Mouse (Mus musculus): ENCODE results near the gene Rnf213. TPM values are rescaled to one million over a fixed set of nuclear protein-coding genes. Genes with fewer than 3 reads are reported as not detected.

Rnf213 gene
- polyA plus RNA-seq, 1 experiment from 2014 or later: 3.1 TPM

DNA sequence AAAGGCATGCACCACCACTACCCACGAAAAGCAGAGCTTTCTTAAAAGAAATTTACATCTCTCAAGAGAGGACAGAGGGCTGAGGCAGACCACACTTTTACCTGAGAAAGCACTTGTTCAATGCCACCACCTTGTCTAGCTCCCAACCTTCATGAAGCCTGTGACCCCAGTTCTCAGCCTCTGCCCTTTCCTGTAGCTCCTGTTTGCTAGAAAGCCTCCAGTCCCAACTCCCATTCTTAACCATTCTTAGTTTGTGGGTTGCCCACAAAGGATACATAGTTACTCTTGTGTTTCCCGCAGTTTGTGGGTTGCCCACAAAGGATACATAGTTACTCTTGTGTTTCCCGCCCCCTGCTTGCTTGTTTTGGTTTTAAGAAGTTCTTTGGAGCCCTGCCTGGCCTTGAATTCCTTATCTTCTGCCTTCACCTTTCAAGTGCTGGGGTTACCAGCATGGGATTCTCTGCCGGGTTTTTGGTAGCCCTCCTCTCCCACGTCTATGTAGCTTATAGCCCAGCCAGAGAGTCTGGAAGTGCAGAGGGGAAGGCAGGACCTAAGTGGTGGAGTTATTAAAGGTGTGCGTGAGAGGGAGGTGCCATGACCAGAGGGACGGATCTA is 1.4 kb upstream of the Rnf213 start:
- Histone ChIP-seq H3K9me3 (replicated peaks) (no peaks in the 10 kb centered on the region), H3K4me2 (peak overlapping the region; percentile 95), H3K9ac (peak overlapping the region; percentile 82), H3K27ac (peak overlapping the region; percentile 80), H3K4me1 (replicated peaks) (peaks cover 60% of the 10 kb centered on the region), H3K36me3 (peaks cover 6% of the 10 kb centered on the region), H3K27me3 (peaks cover 35% of the 10 kb centered on the region), H3K4me3 (replicated peaks) (peak overlapping the region; percentile 81)
- ATAC-seq (ENCODE audit: low read depth): peak; percentile 47
- peak; percentile 40 for DNase-seq
- 16% methylated on average over 7 of the region's 7 CpGs for WGBS (ENCODE audit: insufficient replicate concordance)

DNA sequence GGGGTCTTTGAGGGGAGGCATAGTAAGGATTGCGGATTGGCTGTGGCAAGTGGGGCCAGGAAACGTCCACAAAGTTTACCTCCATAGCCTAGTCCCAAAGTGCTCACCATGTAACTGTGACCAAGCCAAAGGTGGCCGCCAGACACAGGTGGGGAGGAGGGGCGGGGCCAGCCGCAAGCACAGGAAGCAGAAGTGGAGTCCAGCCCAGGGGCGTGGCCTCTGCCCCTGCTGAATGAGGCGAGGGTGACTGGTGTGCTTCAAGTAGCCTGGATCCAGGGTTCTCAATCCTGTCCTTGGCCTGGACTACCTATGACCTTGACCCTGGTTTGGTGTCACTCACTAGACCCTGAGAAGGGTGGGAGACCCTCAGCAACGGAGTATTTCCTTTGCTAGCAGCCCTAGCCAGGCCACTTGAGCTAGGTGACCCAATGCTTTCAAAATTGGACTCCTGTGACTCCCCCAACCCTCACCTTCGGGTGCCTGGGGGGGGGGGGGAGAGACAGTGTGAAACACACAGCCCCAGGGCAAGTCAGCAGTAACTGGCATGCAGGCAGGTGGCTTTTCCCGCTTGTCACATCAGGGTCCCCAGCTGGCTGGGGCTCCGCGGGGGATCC is 792 bp upstream of the Rnf213 start:
- ATAC-seq (ENCODE audit: low read depth): peak; percentile 72
- Histone ChIP-seq H3K4me1 (replicated peaks) (peaks cover 63% of the 10 kb centered on the region), H3K9ac (peak overlapping the region; percentile 82), H3K4me2 (peak overlapping the region; percentile 95), H3K27ac (peak overlapping the region; percentile 80), H3K27me3 (peaks cover 35% of the 10 kb centered on the region), H3K9me3 (replicated peaks) (no peaks in the 10 kb centered on the region), H3K4me3 (replicated peaks) (peak overlapping the region; percentile 81), H3K36me3 (peaks cover 6% of the 10 kb centered on the region)
- 5% methylated on average over 12 of the region's 12 CpGs for WGBS (ENCODE audit: insufficient replicate concordance)
- DNase-seq: peak; percentile 76

DNA sequence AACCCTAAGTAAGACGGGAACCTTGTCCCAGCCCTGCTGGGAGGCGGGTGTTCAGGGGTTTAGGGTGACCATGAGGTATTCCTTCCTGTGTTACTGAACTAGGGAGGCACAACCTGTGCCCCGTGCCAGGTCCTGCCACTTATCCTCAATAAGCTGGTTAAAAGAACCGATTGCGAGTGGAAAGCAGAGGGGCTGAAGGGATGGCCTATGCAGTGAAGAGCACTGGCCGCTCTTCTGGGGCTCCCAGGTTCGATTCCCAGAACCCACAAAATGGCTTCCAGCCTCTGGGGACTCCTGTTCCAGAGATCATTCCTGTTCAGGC is 544 bp downstream of the Rnf213 start:
- Histone ChIP-seq H3K27ac (peak overlapping the region; percentile 80), H3K4me3 (replicated peaks) (peak overlapping the region; percentile 81), H3K9ac (peak overlapping the region; percentile 82), H3K36me3 (peaks cover 6% of the 10 kb centered on the region), H3K27me3 (peaks cover 25% of the 10 kb centered on the region), H3K4me1 (replicated peaks) (peaks cover 63% of the 10 kb centered on the region), H3K9me3 (replicated peaks) (no peaks in the 10 kb centered on the region), H3K4me2 (peak overlapping the region; percentile 95)
- 24% methylated on average over 7 of the region's 7 CpGs for WGBS (ENCODE audit: insufficient replicate concordance)
- no peak for DNase-seq
- no peak for ATAC-seq (ENCODE audit: low read depth)

DNA sequence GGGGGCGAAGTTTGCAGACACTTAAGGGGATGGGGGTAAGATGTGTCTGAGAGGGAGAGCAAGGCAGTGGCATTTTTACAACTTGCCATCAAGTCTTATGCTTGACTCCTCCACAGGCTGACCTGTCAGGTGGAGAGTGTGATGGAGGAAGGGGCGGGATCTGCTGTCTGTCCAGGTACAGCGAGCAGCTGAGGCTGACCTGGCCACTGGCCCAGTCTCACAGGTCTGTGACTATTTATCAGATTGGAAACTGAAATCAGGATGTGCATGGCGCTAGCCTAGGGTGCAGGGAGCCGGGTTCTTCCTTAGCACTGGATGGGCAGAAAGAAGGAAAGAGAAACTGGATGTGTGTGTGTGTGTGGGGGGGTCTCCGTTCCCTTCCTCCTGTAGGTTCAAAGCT is 1.3 kb downstream of the Rnf213 start:
- H3K27me3 ChIP-seq: peaks cover 17% of the 10 kb centered on the region
- peak overlapping the region; percentile 82; the same call in 1 of the 2 replicates for H3K9ac ChIP-seq
- H3K9me3 ChIP-seq (replicated peaks): no peaks in the 10 kb centered on the region
- WGBS (ENCODE audit: insufficient replicate concordance): 66% methylated on average over 6 of the region's 6 CpGs
- ATAC-seq (ENCODE audit: low read depth) (no peak), DNase-seq (no peak)
- peak overlapping the region; percentile 81 for H3K4me3 ChIP-seq (replicated peaks)
- no peak overlapping the region for H3K27ac ChIP-seq
- H3K4me1 ChIP-seq (replicated peaks): peaks cover 63% of the 10 kb centered on the region
- peak overlapping the region; percentile 95 for H3K4me2 ChIP-seq
- H3K36me3 ChIP-seq: peaks cover 6% of the 10 kb centered on the region

DNA sequence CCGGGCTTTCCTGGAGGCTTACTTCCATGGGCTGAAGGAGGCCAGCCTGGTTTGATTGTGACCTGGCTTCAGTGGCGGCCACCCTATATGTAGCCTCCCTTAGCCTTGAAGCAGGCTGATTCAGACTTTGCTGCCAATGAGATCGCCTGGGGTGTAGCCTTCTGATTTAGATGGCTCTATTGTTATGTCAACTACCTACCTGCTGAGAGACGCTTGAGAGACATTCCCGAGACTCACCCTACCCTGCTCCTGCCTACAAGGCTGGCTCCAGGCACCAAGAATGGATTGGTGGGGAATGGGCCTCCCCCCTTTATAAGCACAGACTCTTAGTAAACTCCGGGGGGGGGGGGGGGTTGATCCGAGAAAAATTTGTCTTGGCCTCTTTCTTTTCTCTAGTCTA is 2.5 kb downstream of the Rnf213 start:
- Histone ChIP-seq H3K27ac (no peak overlapping the region), H3K4me2 (0 out of 2 replicates have a peak overlapping the region, but pooled peaks have one; percentile 95), H3K9me3 (replicated peaks) (no peaks in the 10 kb centered on the region), H3K9ac (no peak overlapping the region), H3K4me1 (replicated peaks) (peaks cover 53% of the 10 kb centered on the region), H3K4me3 (replicated peaks) (no peak overlapping the region), H3K27me3 (peaks cover 5% of the 10 kb centered on the region), H3K36me3 (peaks cover 6% of the 10 kb centered on the region)
- ATAC-seq (ENCODE audit: low read depth): no peak
- DNase-seq: no peak
- WGBS (ENCODE audit: insufficient replicate concordance): 59% methylated on average over 7 of the region's 7 CpGs

DNA sequence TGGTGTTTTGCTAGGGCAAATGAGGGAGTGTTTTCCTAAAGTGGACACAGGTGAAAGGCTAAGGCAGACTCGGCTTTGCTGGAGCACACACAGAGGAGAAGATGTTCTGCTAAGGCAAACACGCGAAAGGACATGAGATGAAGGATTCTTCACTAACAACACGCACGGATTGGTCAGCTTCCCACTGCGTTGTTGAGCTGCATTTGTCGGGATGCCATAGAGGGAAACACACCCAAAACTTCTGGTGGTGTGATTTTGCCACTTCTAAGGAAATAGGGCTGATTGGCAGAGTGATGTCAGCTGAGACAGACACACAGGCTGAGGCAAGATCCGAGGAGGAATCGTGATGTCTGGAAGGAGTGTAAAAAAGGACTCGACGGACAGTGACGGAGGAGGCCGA is 3.0 kb downstream of the Rnf213 start:
- 60% methylated on average over 13 of the region's 13 CpGs for WGBS (ENCODE audit: insufficient replicate concordance)
- no peak overlapping the region for H3K4me2 ChIP-seq
- no peak overlapping the region for H3K9ac ChIP-seq
- H3K9me3 ChIP-seq (replicated peaks): no peaks in the 10 kb centered on the region
- ATAC-seq (ENCODE audit: low read depth) (no peak), DNase-seq (no peak)
- H3K36me3 ChIP-seq: peaks cover 6% of the 10 kb centered on the region
- peaks cover 47% of the 10 kb centered on the region for H3K4me1 ChIP-seq (replicated peaks)
- H3K27ac ChIP-seq: no peak overlapping the region
- H3K27me3 ChIP-seq: no peaks in the 10 kb centered on the region
- H3K4me3 ChIP-seq (replicated peaks): no peak overlapping the region

DNA sequence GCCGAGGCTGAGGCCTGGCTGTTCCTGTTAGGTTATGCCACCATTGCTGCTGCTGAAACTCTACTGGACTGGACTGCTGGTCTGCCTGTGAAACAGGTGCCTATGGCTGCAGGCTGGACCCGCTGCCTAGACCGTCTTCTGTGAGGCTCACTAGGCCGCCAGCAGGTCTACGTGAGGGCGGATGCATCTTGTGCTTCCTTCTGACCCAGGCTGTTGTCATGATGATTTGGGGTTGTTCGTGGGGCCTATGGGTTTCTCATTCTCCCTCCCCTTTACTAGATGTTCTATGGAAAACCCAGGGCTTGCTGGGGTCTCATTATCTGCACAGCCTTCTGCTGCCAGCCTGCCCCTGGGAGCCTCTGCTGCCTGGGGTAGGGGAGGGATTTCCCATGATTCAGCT is 3.6 kb downstream of the Rnf213 start:
- 70% methylated on average over 7 of the region's 7 CpGs for WGBS (ENCODE audit: insufficient replicate concordance)
- Histone ChIP-seq H3K9ac (no peak overlapping the region), H3K4me3 (replicated peaks) (no peak overlapping the region), H3K27ac (no peak overlapping the region), H3K27me3 (no peaks in the 10 kb centered on the region), H3K36me3 (peaks cover 6% of the 10 kb centered on the region), H3K4me1 (replicated peaks) (peaks cover 42% of the 10 kb centered on the region), H3K9me3 (replicated peaks) (no peaks in the 10 kb centered on the region), H3K4me2 (no peak overlapping the region)
- no peak for ATAC-seq (ENCODE audit: low read depth)
- no peak for DNase-seq

DNA sequence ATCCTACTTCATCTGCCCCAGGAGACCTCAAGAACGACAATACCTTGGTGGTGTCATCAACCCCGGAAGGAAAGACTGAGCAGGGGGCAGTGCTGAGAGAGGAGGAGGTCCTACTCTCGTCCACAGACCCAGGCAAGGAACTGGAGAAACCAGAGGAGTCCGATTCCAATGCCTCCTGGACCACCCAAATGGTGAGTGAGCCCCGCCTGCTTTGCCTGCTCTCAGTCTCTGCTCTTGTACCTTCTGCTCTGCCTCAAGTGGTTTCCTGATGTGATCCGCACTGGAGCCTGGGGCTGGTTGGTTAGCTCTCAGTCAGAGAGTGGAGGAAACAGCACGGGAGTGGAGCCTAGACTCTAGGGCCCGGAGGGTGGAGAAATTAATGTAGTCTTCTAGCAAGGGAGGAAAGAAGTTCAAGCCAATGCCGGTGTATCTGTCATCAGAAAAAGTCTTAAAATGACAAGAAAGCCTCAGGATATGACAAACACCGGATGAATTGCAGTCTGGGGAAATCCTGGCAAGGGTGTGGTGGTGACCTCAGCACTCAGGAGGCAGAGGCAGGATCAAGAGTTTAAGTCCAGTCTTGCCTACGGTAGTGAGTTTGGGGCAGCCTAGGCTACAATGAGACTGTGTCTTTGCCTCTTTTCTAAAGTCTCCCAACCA is 9.7 kb downstream of the Rnf213 start:
- Histone ChIP-seq H3K9ac (no peak overlapping the region), H3K27me3 (no peaks in the 10 kb centered on the region)

DNA sequence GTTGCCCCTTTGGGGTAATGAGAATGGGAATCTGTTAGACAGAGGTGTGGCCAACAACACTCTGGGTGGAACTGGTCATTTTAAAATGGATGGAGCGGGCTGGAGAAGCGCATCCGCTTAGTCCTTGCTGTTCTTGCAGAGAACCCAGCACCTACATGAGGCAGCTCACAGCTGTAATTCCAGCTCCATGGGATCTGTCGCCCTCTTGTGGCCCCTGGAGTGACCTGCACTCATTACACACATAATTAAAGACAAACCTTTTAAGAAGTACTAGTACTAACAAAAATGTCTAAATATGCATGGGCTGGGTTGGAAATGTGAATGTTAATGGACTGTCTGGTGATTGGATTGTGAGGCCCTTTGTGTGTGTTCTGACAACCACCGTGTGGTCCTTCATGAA is 11.7 kb downstream of the Rnf213 start:
- no peaks in the 10 kb centered on the region for H3K4me1 ChIP-seq (replicated peaks)
- DNase-seq (no peak), ATAC-seq (ENCODE audit: low read depth) (no peak)
- peaks cover 56% of the 10 kb centered on the region for H3K36me3 ChIP-seq
- WGBS (ENCODE audit: insufficient replicate concordance): 56% methylated on average over 5 of the region's 5 CpGs
- no peak overlapping the region for H3K4me2 ChIP-seq
- no peaks in the 10 kb centered on the region for H3K27me3 ChIP-seq
- no peak overlapping the region for H3K9ac ChIP-seq
- H3K4me3 ChIP-seq (replicated peaks): no peak overlapping the region
- H3K27ac ChIP-seq: no peak overlapping the region
- no peaks in the 10 kb centered on the region for H3K9me3 ChIP-seq (replicated peaks)

More for the DNA sequence above, 9.7 kb downstream of the Rnf213 start:
- no peak for DNase-seq
- Histone ChIP-seq H3K4me2 (no peak overlapping the region), H3K27ac (peak overlapping the region; percentile 6; the same call in 1 of the 2 replicates), H3K4me1 (replicated peaks) (no peaks in the 10 kb centered on the region), H3K36me3 (peaks cover 39% of the 10 kb centered on the region), H3K9me3 (replicated peaks) (no peaks in the 10 kb centered on the region), H3K4me3 (replicated peaks) (no peak overlapping the region)
- 66% methylated on average over 11 of the region's 11 CpGs for WGBS (ENCODE audit: insufficient replicate concordance)
- no peak for ATAC-seq (ENCODE audit: low read depth)

DNA sequence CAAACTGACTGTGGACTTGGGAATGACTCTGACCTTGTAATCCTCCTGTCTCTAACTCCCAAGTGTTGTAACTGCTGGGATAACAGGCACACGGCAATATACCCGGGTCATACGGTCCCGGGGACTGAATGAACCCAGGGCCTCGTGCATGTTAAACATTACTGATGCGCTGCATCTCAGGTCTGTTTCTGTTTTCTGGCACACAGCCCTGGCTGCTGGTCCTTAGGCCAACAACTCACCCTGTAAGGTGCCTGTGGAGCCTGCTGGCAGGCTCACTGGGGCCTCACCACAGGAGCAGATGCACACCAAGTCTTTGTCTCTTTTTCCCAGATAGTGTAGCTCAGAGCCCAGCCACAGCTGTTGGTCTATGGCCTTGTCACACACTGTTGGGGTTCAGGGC is 14.5 kb downstream of the Rnf213 start:
- Histone ChIP-seq H3K27ac (no peak overlapping the region), H3K4me2 (no peak overlapping the region), H3K9ac (no peak overlapping the region), H3K4me1 (replicated peaks) (no peaks in the 10 kb centered on the region), H3K4me3 (replicated peaks) (no peak overlapping the region), H3K27me3 (no peaks in the 10 kb centered on the region), H3K36me3 (peaks cover 79% of the 10 kb centered on the region), H3K9me3 (replicated peaks) (no peaks in the 10 kb centered on the region)
- no peak for ATAC-seq (ENCODE audit: low read depth)
- no peak for DNase-seq
- 82% methylated on average over 6 of the region's 6 CpGs for WGBS (ENCODE audit: insufficient replicate concordance)

DNA sequence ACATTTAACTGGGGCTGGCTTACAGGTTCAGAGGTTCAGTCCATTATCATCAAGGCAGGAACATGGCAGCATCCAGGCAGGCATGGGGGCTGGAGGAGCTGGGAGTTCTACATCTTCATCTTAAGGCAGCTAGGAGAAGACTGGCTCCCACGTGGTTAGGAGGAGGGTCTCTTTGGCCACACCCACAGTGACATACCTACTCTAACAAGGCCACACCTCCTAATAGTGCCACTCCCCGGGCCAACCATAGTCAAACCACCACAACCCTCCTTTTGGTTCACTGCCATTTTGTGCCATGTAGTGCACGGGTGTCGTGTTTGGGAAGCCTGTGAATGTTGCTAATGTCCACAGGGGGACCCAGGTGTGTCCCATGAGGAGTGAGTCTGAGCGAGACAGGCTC is 15.1 kb downstream of the Rnf213 start:
- ATAC-seq (ENCODE audit: low read depth): 0 out of 2 replicates have a peak, but pooled peaks have one; percentile 29
- H3K4me2 ChIP-seq: no peak overlapping the region
- 51% methylated on average over 5 of the region's 5 CpGs for WGBS (ENCODE audit: insufficient replicate concordance)
- no peak overlapping the region for H3K4me3 ChIP-seq (replicated peaks)
- no peak for DNase-seq
- H3K4me1 ChIP-seq (replicated peaks): no peaks in the 10 kb centered on the region
- no peak overlapping the region for H3K9ac ChIP-seq
- peaks cover 76% of the 10 kb centered on the region for H3K36me3 ChIP-seq
- no peaks in the 10 kb centered on the region for H3K9me3 ChIP-seq (replicated peaks)
- no peak overlapping the region for H3K27ac ChIP-seq
- no peaks in the 10 kb centered on the region for H3K27me3 ChIP-seq
